Mouse (Mus musculus): ENCODE measurements around the gene Gm19668.
A peak's percentile ranks its signal among the peaks of the same experiment; 100 is the strongest.
"Not testable (repeated sequence)": the region's sequence is repeated elsewhere in the genome, so short reads cannot be mapped to it uniquely, and the experiment has no call there.

Gm19668 gene

DNA sequence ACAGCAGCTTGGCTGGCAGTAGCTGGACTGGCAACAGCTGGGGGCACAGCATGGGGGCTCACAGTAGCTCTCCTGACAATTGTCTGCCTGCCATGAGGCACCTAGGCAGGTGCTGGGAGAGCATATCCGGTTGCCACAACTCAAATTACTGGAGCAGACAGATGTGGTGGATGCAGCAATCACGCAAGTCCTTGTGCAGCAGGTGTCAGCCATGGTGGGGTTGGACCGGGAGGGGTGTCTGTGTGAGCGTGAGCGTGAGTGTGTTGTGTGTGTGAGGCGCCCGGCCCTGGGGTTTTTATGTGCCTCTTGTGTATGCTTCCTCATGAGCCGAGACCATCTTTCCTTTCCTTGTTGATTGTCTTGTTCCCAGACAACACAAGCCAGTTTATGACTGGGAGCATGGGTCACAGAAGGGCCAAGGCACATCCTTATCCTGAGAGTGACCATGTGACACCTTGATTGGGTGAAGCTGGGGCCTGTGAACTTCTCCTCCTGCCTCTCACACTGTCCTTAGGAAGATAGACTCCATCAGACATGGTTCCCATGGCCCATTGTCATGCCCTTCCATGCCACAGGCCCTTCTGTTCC lies at the start of gene Gm19668:
Gm19668 (minus strand) TSS at position 213 of the 588 bp plus-strand sequence.
- Histone ChIP-seq H3K36me3 (ENCODE audit: control insufficient read depth, insufficient read depth, low read length, poor library complexity, severe bottlenecking) (no peaks in the 10 kb centered on the region), H3K27me3 (ENCODE audit: control insufficient read depth, insufficient read depth, low read length, poor library complexity, severe bottlenecking) (no peaks in the 10 kb centered on the region)
- no peak for DNase-seq (ENCODE audit: low read depth, low spot score)

DNA sequence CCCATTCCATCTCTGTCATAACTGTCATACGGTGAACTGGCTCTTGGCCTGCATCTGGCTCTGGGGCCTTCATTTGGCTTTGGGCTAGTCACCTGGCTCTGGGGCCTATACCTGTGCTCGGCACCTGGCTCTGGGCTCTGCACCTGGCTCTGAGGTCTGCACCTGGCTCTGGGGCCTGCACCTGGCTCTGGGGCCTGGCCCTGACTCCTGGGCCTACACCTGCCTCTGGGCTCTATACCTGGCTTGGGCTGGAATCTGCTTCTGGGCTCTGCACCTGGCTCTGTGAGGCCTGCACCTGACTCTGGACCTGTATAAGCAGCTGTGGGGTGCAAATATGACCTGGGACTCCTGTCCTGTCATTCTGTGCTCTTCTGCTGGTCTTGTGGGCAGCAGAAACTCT lies 48.6 kb upstream of the Gm19668 start:
- Histone ChIP-seq H3K27me3 (ENCODE audit: control insufficient read depth, insufficient read depth, low read length, poor library complexity, severe bottlenecking) (no peaks in the 10 kb centered on the region), H3K36me3 (ENCODE audit: control insufficient read depth, insufficient read depth, low read length, poor library complexity, severe bottlenecking) (no peaks in the 10 kb centered on the region)
- DNase-seq (ENCODE audit: low read depth, low spot score), result no peak

DNA sequence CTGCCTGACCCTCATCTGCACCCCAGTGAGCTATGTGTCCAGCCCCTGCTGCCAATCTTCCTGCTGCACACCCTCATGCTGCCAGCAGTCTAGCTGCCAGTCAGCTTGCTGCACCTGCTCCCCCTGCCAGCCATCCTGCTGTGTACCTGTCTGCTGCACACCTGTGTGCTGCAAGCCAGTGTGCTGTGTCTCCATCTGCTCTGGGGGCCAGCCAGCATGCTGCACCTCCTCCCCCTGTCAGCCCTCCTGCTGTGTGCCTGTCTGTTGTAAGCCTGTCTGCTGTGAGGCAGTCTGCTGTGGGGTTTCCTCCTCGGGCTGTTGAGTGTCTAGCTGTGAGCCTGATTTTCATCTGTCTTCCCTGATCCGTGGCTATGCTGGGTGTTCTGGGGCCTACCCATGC lies 48.0 kb upstream of the Gm19668 start:
- DNase-seq (ENCODE audit: low read depth, low spot score), result no peak
- Histone ChIP-seq H3K27me3 (ENCODE audit: control insufficient read depth, insufficient read depth, low read length, poor library complexity, severe bottlenecking) (no peaks in the 10 kb centered on the region), H3K36me3 (ENCODE audit: control insufficient read depth, insufficient read depth, low read length, poor library complexity, severe bottlenecking) (no peaks in the 10 kb centered on the region)

DNA sequence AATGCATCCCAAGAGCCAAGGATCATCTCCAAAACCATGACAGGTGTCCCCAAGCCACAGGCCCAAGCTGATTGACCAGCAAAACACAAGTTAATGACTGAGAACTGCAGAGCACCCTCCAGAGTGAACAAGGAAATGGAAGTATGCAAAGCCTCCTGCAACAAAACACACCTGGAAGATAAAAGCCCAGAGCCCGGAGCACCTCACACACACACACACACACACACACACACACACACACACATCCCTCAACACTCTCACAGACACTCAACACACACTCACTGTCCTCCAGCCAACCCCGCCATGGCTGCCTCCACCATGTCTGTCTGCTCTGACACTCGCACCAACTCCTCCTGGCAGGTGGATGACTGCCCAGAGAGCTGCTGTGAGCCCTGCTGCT lies 47.6 kb upstream of the Gm19668 start, which contains the start of gene Gm36176:
Gm36176 (plus strand) TSS at position 301 of the 400 bp plus-strand sequence.
- Histone ChIP-seq H3K27me3 (ENCODE audit: control insufficient read depth, insufficient read depth, low read length, poor library complexity, severe bottlenecking) (no peaks in the 10 kb centered on the region), H3K36me3 (ENCODE audit: control insufficient read depth, insufficient read depth, low read length, poor library complexity, severe bottlenecking) (no peaks in the 10 kb centered on the region)
- DNase-seq (ENCODE audit: low read depth, low spot score), result no peak

DNA sequence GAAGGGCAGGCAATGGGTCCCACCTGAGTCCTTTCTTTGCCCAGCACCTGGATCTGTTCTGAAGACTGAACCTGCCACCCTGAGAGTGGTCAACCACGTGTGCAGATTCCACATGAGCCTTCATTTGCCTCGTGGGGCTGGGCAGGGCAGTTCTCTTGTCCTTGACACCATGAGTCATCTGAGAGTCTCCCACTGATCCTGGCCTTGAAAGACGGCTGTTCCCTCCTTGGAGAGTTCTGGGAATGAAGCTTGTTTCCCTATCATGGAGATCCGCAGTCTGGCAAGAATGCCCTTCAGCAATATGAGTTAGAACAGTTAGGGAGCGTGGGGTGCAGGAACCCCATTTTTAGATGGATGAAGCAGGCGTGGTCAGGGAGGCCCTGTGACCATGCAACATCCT lies 40.1 kb upstream of the Gm19668 start:
- DNase-seq (ENCODE audit: low read depth, low spot score), result no peak
- no peaks in the 10 kb centered on the region for H3K36me3 ChIP-seq (ENCODE audit: control insufficient read depth, insufficient read depth, low read length, poor library complexity, severe bottlenecking)
- H3K27me3 ChIP-seq (ENCODE audit: control insufficient read depth, insufficient read depth, low read length, poor library complexity, severe bottlenecking), result no peaks in the 10 kb centered on the region

DNA sequence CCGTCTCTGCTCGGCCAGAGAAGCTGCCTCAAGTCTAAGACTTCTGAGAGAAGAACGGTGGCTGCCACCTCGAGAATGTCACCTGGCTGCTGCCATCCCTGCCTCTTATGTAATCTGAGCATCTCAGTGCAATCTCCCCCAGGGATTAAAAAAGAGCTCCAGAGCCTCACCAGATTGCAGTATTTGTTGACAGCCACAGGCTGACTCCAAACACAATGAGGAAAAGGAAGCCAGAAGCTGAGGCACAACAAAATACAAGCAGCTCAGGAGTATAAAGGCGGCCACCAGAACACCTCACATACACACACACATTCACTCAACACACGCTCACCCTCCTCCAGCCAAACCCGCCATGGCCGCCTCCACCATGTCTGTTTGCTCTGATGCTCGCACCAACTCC lies 36.7 kb upstream of the Gm19668 start, which contains the start of gene Krtap10-10:
Krtap10-10 (plus strand) TSS at position 301 of the 400 bp plus-strand sequence.
- Histone ChIP-seq H3K36me3 (ENCODE audit: control insufficient read depth, insufficient read depth, low read length, poor library complexity, severe bottlenecking) (no peaks in the 10 kb centered on the region), H3K27me3 (ENCODE audit: control insufficient read depth, insufficient read depth, low read length, poor library complexity, severe bottlenecking) (no peaks in the 10 kb centered on the region)
- DNase-seq (ENCODE audit: low read depth, low spot score), result no peak

DNA sequence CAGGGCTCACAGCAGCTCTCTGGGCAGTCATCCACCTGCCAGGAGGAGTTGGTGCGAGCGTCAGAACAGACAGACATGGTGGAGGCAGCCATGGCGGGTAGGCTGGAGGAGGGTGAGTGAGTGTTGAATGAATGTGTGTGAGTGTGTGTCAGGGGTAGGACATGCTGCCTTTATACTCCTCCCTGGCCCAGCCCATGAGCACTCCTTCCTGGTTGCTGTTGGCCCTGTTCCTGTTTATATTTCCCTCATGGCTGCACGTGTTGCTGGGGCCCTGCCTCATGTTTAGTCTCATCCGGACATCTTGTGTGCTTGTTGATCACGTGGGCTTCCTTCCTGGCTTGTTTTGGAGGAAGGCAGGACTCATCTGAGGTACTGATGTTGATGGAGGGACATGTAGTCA lies 28.0 kb upstream of the Gm19668 start, which contains the start of gene Krtap10-4:
Krtap10-4 (minus strand) TSS at position 145 of the 400 bp plus-strand sequence.
- DNase-seq (ENCODE audit: low read depth, low spot score), result no peak
- Histone ChIP-seq H3K27me3 (ENCODE audit: control insufficient read depth, insufficient read depth, low read length, poor library complexity, severe bottlenecking) (no peaks in the 10 kb centered on the region), H3K36me3 (ENCODE audit: control insufficient read depth, insufficient read depth, low read length, poor library complexity, severe bottlenecking) (no peaks in the 10 kb centered on the region)

DNA sequence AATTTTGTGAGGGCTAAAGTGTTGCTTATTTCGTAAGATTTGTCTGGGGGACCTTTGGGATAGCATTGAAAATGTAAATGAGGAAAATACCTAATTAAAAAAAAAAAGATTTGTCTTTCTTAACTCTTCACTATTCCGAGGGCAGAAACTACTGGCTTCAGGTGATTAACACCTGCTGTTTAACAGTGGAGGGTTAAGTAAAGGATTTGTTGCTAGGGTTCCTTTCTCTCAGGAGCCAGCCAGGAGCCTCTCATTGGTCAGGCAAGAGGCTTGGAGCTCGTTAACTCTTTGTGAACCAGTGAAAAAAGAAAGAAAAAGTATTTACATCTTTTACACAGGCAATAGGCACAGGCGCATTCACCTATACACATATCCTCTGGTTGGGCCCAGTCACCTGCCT lies 20.3 kb upstream of the Gm19668 start:
- H3K27me3 ChIP-seq (ENCODE audit: control insufficient read depth, insufficient read depth, low read length, poor library complexity, severe bottlenecking), result no peaks in the 10 kb centered on the region
- no peaks in the 10 kb centered on the region for H3K36me3 ChIP-seq (ENCODE audit: control insufficient read depth, insufficient read depth, low read length, poor library complexity, severe bottlenecking)
- no peak for DNase-seq (ENCODE audit: low read depth, low spot score)

DNA sequence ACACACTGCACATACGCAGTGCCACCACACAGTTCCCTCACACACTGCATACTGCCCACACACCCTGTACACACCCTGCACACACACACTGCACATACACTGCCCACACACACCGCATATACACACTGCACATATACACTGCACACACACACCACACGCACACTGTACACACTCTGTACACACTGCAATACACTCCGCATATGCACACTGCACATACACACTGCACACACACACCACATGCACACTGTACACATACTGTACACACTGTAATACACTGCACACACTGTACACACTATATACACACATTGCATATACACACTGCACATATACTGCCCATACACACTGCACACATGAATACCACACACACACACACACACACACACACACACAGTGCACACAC lies 19.6 kb upstream of the Gm19668 start:
- H3K27me3 ChIP-seq (ENCODE audit: control insufficient read depth, insufficient read depth, low read length, poor library complexity, severe bottlenecking), result no peaks in the 10 kb centered on the region
- DNase-seq (ENCODE audit: low read depth, low spot score), result no peak
- H3K36me3 ChIP-seq (ENCODE audit: control insufficient read depth, insufficient read depth, low read length, poor library complexity, severe bottlenecking), result no peaks in the 10 kb centered on the region

DNA sequence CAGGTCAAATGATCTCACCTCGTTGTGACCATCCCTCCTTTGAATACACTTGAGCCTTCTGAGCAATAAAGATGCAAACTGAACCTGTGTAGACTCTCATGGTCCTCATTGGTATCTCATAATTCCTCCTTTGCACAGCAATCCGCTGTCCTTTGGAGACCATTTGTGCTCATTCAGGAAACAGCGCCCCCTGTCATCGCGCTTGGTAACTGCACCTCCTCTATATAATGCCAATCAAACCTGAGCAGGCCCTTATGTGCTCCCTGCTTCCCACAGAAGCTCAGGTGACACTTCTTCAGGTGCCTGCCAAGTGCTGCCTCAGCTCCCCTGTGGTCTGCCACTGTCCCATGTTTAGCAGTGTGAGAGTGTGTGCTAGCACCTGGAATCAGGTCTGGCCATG lies 16.6 kb upstream of the Gm19668 start:
- no peaks in the 10 kb centered on the region for H3K27me3 ChIP-seq (ENCODE audit: control insufficient read depth, insufficient read depth, low read length, poor library complexity, severe bottlenecking)
- DNase-seq (ENCODE audit: low read depth, low spot score), result peak; percentile 49
- no peaks in the 10 kb centered on the region for H3K36me3 ChIP-seq (ENCODE audit: control insufficient read depth, insufficient read depth, low read length, poor library complexity, severe bottlenecking)

DNA sequence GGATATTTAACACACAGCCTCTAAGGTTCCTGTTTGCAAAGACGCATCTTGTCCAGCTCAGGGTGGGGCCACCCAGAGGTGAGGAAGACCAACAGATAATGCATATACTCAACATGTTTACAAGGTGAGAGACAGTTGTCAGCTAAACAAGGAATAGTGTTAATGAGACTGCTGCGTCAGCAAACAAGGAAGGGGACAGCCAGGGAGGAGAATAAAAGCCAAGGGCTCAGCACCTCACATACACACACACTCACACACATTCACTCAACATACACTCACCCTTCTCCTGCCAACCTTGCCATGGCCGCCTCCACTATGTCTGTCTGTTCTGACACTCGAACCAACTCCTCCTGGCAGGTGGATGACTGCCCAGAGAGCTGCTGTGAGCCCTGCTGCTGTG lies 15.4 kb upstream of the Gm19668 start, which contains the start of gene Gm2696:
Gm2696 (plus strand) TSS at position 301 of the 400 bp plus-strand sequence.
- Histone ChIP-seq H3K27me3 (ENCODE audit: control insufficient read depth, insufficient read depth, low read length, poor library complexity, severe bottlenecking) (no peaks in the 10 kb centered on the region), H3K36me3 (ENCODE audit: control insufficient read depth, insufficient read depth, low read length, poor library complexity, severe bottlenecking) (no peaks in the 10 kb centered on the region)

DNA sequence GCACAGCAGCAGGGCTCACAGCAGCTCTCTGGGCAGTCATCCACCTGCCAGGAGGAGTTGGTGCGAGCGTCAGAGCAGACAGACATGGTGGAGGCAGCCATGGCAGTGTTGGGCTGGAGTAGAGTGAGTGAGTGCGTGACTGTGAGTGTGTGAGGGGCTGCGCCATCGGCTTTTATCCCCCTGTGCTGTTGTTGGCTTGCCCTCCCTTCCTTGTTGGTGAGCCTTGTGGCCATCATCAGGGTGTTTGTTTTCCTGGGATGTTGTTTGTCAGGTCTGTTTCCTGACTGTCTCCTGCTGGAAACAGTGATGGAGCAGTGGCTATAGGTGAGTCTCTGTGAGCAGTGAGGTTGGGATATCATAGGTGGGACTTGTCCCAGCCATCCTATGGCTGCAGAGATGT lies 12.8 kb upstream of the Gm19668 start, which contains the start of gene Gm9507:
Gm9507 (minus strand) TSS at position 101 of the 400 bp plus-strand sequence.
- Histone ChIP-seq H3K27me3 (ENCODE audit: control insufficient read depth, insufficient read depth, low read length, poor library complexity, severe bottlenecking) (no peaks in the 10 kb centered on the region), H3K36me3 (ENCODE audit: control insufficient read depth, insufficient read depth, low read length, poor library complexity, severe bottlenecking) (no peaks in the 10 kb centered on the region)
- DNase-seq (ENCODE audit: low read depth, low spot score), result no peak

More for the DNA sequence above, 15.4 kb upstream of the Gm19668 start, which contains the start of gene Gm2696:
- no peak for DNase-seq (ENCODE audit: low read depth, low spot score)

DNA sequence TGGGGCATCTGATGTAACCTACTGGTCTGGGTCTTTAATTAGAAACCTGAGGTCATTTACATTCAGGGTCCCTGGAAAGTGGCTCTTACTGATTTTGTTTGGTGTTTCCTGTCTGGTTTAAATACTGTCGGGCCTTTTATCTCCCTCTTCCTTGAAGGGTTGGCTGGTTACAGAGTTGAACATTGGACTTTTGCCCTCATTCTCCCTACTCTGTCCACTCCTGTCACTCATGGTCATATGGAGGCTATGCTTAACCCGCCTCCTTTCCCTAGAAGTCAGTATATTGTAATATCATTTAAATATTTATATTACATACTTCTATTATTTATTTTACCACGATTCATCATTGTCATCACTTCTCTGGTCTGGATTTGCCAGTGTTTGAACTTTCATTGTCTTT lies 5.2 kb upstream of the Gm19668 start:
- Histone ChIP-seq H3K36me3 (ENCODE audit: control insufficient read depth, insufficient read depth, low read length, poor library complexity, severe bottlenecking) (no peaks in the 10 kb centered on the region), H3K27me3 (ENCODE audit: control insufficient read depth, insufficient read depth, low read length, poor library complexity, severe bottlenecking) (no peaks in the 10 kb centered on the region)
- no peak for DNase-seq (ENCODE audit: low read depth, low spot score)

DNA sequence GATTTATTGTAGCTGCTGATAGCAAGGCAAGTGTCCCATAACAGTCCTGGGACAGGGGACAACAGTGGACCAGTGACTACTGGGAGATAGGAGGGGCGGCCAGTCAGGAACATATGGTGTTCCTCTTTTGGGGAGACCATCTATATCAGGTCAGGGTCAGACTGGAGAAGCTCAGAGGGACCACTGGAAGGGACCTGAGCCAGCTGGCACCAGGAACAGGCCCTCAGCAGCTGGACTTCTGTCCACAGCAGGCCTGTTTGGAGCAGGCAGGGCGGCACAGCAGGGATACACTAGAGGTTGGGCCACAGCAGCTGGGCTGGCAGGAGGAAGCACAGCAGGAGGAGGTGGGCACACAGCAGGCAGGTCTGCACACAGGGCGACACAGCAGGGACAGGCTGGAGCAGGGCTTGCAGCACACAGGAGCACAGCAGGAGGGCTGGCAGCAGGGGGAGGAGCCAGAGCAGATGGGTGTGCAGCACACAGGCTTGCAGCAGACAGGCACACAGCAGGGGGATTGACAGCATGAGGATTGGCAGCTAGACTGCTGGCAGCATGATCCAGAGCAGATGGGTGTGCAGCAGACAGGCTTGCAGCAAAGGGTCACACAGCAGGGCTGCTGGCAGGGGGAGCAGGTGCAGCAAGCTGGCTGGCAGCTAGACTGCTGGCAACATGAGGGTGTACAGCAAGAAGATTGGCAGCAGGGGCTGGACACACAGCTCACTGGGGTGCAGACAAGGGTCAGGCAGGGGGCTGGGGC lies 591 bp downstream of the Gm19668 start:
- not testable (repeated sequence) for H3K36me3 ChIP-seq (ENCODE audit: control insufficient read depth, insufficient read depth, low read length, poor library complexity, severe bottlenecking); H3K27me3 ChIP-seq (ENCODE audit: control insufficient read depth, insufficient read depth, low read length, poor library complexity, severe bottlenecking); DNase-seq (ENCODE audit: low read depth, low spot score)

DNA sequence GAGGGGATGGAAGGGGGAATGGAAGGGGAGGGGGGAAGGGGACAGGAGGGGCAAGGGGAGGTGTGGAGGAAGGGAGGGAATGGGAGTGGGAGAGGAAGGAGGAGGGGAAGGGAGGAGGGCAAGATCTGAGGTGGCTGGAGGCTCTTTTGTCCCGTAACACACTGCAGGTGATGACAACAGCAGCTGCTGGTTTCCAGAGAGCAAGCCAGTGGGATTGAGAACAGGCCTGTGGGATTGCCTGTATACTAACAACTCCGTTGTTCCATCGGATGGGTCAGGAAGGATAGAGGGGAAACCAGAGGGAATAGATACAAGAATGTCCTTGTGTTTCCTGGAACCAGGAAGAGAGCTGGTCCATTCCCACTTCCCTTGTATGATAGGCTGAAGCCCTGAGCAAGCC lies 1.3 kb downstream of the Gm19668 start:
- H3K27me3 ChIP-seq (ENCODE audit: control insufficient read depth, insufficient read depth, low read length, poor library complexity, severe bottlenecking), result no peaks in the 10 kb centered on the region
- DNase-seq (ENCODE audit: low read depth, low spot score), result no peak
- H3K36me3 ChIP-seq (ENCODE audit: control insufficient read depth, insufficient read depth, low read length, poor library complexity, severe bottlenecking), result no peaks in the 10 kb centered on the region
